In the genomic region with DNA sequence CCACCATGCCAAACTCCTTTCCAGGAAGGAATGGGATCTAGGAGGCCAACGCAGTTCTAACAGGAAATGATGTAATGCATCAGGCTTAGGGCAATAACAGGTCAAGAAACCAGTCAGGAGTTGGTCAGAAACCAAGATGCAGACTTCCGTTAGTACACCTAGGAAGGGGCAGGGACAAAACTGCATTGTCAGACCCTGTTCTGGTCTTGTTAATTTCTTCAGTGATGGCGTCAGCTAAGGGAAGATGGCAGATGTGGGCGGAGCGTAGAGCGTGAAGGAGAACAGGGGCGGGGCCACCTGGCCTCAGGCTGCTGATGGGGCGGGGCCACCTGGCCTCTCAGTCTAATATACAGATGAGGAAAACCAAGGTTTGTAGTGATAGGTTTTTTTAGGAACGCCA, we compare ENCODE assay signal across 7 mouse cellular contexts. TPM values are rescaled to one million over a fixed set of nuclear protein-coding genes. Genes with fewer than 3 reads are reported as not detected.
A peak's percentile ranks its signal among the peaks of the same experiment; 100 is the strongest.
DNase-seq lines count a peak whose midpoint lies in the region; ATAC-seq and TF ChIP-seq lines count a peak whose summit lies in the region.

No protein-coding gene starts in this region.

- H3K36me3 ChIP-seq in heart, embryonic 15.5 days, result peaks cover 29% of the 10 kb centered on the region; the same call in 1 of the 2 replicates
- peaks cover 46% of the 10 kb centered on the region for H3K36me3 ChIP-seq in limb, embryonic 15.5 days
- no peaks in the 10 kb centered on the region for H3K36me3 ChIP-seq in small intestine, adult 2 months (ENCODE audit: control insufficient read depth, insufficient read depth, low read length)

- H3K27me3 ChIP-seq in heart, embryonic 15.5 days, result no peaks in the 10 kb centered on the region
- no peaks in the 10 kb centered on the region for H3K27me3 ChIP-seq in limb, embryonic 15.5 days
- no peaks in the 10 kb centered on the region for H3K27me3 ChIP-seq in small intestine, adult 2 months (ENCODE audit: control insufficient read depth, insufficient read depth, low read length)

- H3K9me3 ChIP-seq in heart, embryonic 15.5 days (replicated peaks), result no peaks in the 10 kb centered on the region
- H3K9me3 ChIP-seq in limb, embryonic 15.5 days, result no peaks in the 10 kb centered on the region

- no peak overlapping the region for H3K4me3 ChIP-seq in heart, embryonic 15.5 days
- H3K4me3 ChIP-seq in limb, embryonic 15.5 days, result no peak overlapping the region
- no peak overlapping the region for H3K4me3 ChIP-seq in small intestine, adult 2 months (ENCODE audit: low read depth, low read length)

- no peak for ATAC-seq in heart, embryonic 15.5 days (replicated peaks; ENCODE audit: insufficient number of reproducible peaks, insufficient read depth, low FRiP score, low read depth)
- ATAC-seq in limb, embryonic 15.5 days (ENCODE audit: insufficient number of reproducible peaks, low FRiP score, low TSS enrichment, low read depth), result no peak

- 70% methylated on average over 9 of the region's 9 CpGs for WGBS in heart, embryonic 15.5 days
- 61% methylated on average over 9 of the region's 9 CpGs for WGBS in limb, embryonic 15.5 days
- WGBS in small intestine, adult 2 months, result 67% methylated on average over 9 of the region's 9 CpGs

- peaks cover 30% of the 10 kb centered on the region for H3K4me1 ChIP-seq in heart, embryonic 15.5 days (replicated peaks)
- H3K4me1 ChIP-seq in limb, embryonic 15.5 days, result peaks cover 48% of the 10 kb centered on the region
- H3K4me1 ChIP-seq in small intestine, adult 2 months (ENCODE audit: control insufficient read depth, insufficient read depth, insufficient read length, low read length), result peaks cover 4% of the 10 kb centered on the region

- DNase-seq in ES-CJ7 (ENCODE audit: low read depth, low spot score), result peak; percentile 92
- DNase-seq in brain, embryonic 14.5 days (ENCODE audit: low read depth), result peak; percentile 20
- DNase-seq in adipocyte (ENCODE audit: low spot score), result no peak
- no peak for DNase-seq in layer of hippocampus, postnatal 25 days (ENCODE audit: extremely low spot score in 1 of 2, low spot score in 1 of 2)

- no peak for TF ChIP-seq CTCF in brain, embryonic 14.5 days (IDR thresholded peaks at IDR 0.05; ENCODE audit: borderline replicate concordance, extremely low read depth, insufficient read depth, insufficient read length)
- TF ChIP-seq CTCF in small intestine, adult 2 months (IDR thresholded peaks at IDR 0.05; ENCODE audit: extremely low read depth, insufficient read length, insufficient replicate concordance, low read depth, low read length), result no peak

- no peak for TF ChIP-seq POLR2A in brain, embryonic 14.5 days (IDR thresholded peaks at IDR 0.05; ENCODE audit: borderline replicate concordance, extremely low read depth, insufficient read depth, insufficient read length, poor library complexity, severe bottlenecking)
- TF ChIP-seq POLR2A in small intestine, adult 2 months (IDR thresholded peaks at IDR 0.05; ENCODE audit: low read depth, low read length), result no peak

- no peak overlapping the region for H3K9ac ChIP-seq in heart, embryonic 15.5 days
- no peak overlapping the region for H3K9ac ChIP-seq in limb, embryonic 15.5 days

- peak overlapping the region; percentile 90 for H3K27ac ChIP-seq in heart, embryonic 15.5 days
- peak overlapping the region; percentile 92 for H3K27ac ChIP-seq in limb, embryonic 15.5 days
- H3K27ac ChIP-seq in small intestine, adult 2 months (ENCODE audit: insufficient read depth, low read depth, low read length), result peak overlapping the region; percentile 65

- H3K4me2 ChIP-seq in heart, embryonic 15.5 days, result peak overlapping the region; percentile 46
- H3K4me2 ChIP-seq in limb, embryonic 15.5 days, result peak overlapping the region; percentile 40; the same call in 1 of the 2 replicates

RNA-seq across cellular contexts. Expression of gene Tmbim6, which starts 28.5 kb away (rescaled TPM):
- 214 and 221 TPM in 2 replicates for polyA plus RNA-seq in brain, embryonic 14.5 days (2012; rRNA removed)
- 221 and 295 TPM in 2 replicates for polyA plus RNA-seq in heart, embryonic 15.5 days (2015; fragmentation: Nextera tagmentation; extraction: Ambion mirVana)
- 327 and 351 TPM in 2 replicates for polyA plus RNA-seq in limb, embryonic 15.5 days (2015; fragmentation: Nextera tagmentation; extraction: Ambion mirVana)
- 672 and 1,662 TPM in 2 replicates for polyA plus RNA-seq in small intestine, adult 2 months (2012; rRNA removed)
- 100 to 1,000 TPM; 359 to 369 TPM for total RNA-seq in layer of hippocampus, postnatal 25 days (2021)

RNA-seq across cellular contexts. Expression of gene Nckap5l, which starts 36.4 kb away (rescaled TPM):
- polyA plus RNA-seq in brain, embryonic 14.5 days (2012; rRNA removed), result 18.6 and 29.0 TPM in 2 replicates
- 6.8 and 8.0 TPM in 2 replicates for polyA plus RNA-seq in heart, embryonic 15.5 days (2015; fragmentation: Nextera tagmentation; extraction: Ambion mirVana)
- 10.5 and 12.3 TPM in 2 replicates for polyA plus RNA-seq in limb, embryonic 15.5 days (2015; fragmentation: Nextera tagmentation; extraction: Ambion mirVana)
- polyA plus RNA-seq in small intestine, adult 2 months (2012; rRNA removed), result 1.8 and 3.1 TPM in 2 replicates
- total RNA-seq in layer of hippocampus, postnatal 25 days (2021), result 10 to 100 TPM; 18.4 to 26.0 TPM

RNA-seq across cellular contexts. Expression of gene Fmnl3, which starts 50.9 kb away (rescaled TPM):
- polyA plus RNA-seq in brain, embryonic 14.5 days (2012; rRNA removed), result 27.4 and 30.1 TPM in 2 replicates
- 14.0 and 17.8 TPM in 2 replicates for polyA plus RNA-seq in heart, embryonic 15.5 days (2015; fragmentation: Nextera tagmentation; extraction: Ambion mirVana)
- polyA plus RNA-seq in limb, embryonic 15.5 days (2015; fragmentation: Nextera tagmentation; extraction: Ambion mirVana), result 25.0 and 26.9 TPM in 2 replicates
- polyA plus RNA-seq in small intestine, adult 2 months (2012; rRNA removed), result 4.2 and 8.2 TPM in 2 replicates
- 10 to 100 TPM in 1 of 2 experiments, 1 to 10 TPM in 1; 9.3 to 11.3 TPM for total RNA-seq in layer of hippocampus, postnatal 25 days (2021)

RNA-seq across cellular contexts. Expression of gene Bcdin3d, which starts 53.4 kb away (rescaled TPM):
- 15.1 and 15.2 TPM in 2 replicates for polyA plus RNA-seq in brain, embryonic 14.5 days (2012; rRNA removed)
- 10.8 and 11.7 TPM in 2 replicates for polyA plus RNA-seq in heart, embryonic 15.5 days (2015; fragmentation: Nextera tagmentation; extraction: Ambion mirVana)
- 12.7 and 15.1 TPM in 2 replicates for polyA plus RNA-seq in limb, embryonic 15.5 days (2015; fragmentation: Nextera tagmentation; extraction: Ambion mirVana)
- polyA plus RNA-seq in small intestine, adult 2 months (2012; rRNA removed), result 2.7 and 5.2 TPM in 2 replicates
- 1 to 10 TPM; 5.0 to 5.3 TPM for total RNA-seq in layer of hippocampus, postnatal 25 days (2021)

Comparison
In these comparisons a context has a peak if more than half of its experiments do, and no peak if none do; other contexts are left out.
1. DNase-seq: peak in ES-CJ7 (single experiment) and brain, embryonic 14.5 days (single experiment); none in adipocyte (single experiment) and layer of hippocampus, postnatal 25 days (0 of 2).
2. Peak in every context shown above with its lines, with median percentiles within 50 percentile points of each other: H3K27ac ChIP-seq.